Mouse (Mus musculus) liver, embryonic 11.5 days (tissue): ENCODE data around the gene Zfp683. TPM values are rescaled to one million over a fixed set of nuclear protein-coding genes. Genes with fewer than 3 reads are reported as not detected.

ENCODE experiments used
- ATAC-seq: fragments of 200-750 bp; cut with Nextera tagmentation; replicated peaks from 2 replicates; pipeline ENCODE4 v1.8.0; 2017; ENCODE audit warnings: moderate number of reproducible peaks, mild to moderate bottlenecking, moderate TSS enrichment, moderate library complexity; ENCODE audit not compliant: low FRiP score
- DNase-seq: peaks from one replicate; pipeline ENCODE4 v3.0.0-alpha.2; 2017; ENCODE audit warnings: low spot score
- H3K27ac ChIP-seq: fragments of 300-500 bp; sonication (generic); 2 replicates; pipeline ENCODE4 v1.5.1; 2014; ENCODE audit warnings: mild to moderate bottlenecking, low read depth, low read length, control low read depth
- H3K27me3 ChIP-seq: fragments of 300-500 bp; sonication (generic); replicated peaks from 2 replicates; pipeline ENCODE4 v1.6.1; 2014; ENCODE audit warnings: low read length, mixed read lengths; ENCODE audit not compliant: control insufficient read depth, insufficient read depth
- H3K36me3 ChIP-seq: fragments of 300-500 bp; sonication (generic); 2 replicates; pipeline ENCODE4 v1.6.1; 2014; ENCODE audit warnings: mild to moderate bottlenecking, low read length, moderate library complexity, mixed read lengths; ENCODE audit not compliant: control insufficient read depth, insufficient read depth
- H3K4me1 ChIP-seq: fragments of 300-500 bp; sonication (generic); replicated peaks from 2 replicates; pipeline ENCODE4 v1.6.1; 2014; ENCODE audit warnings: low read length, mixed read lengths; ENCODE audit not compliant: control insufficient read depth, insufficient read depth
- H3K4me2 ChIP-seq: fragments of 300-500 bp; sonication (generic); 2 replicates; pipeline ENCODE4 v1.6.1; 2014; ENCODE audit warnings: mild to moderate bottlenecking, control low read depth, moderate library complexity
- H3K4me3 ChIP-seq: fragments of 300-500 bp; sonication (generic); 2 replicates; pipeline ENCODE4 v1.5.1; 2014; ENCODE audit warnings: low read depth, low read length, control low read depth
- H3K9ac ChIP-seq: fragments of 300-500 bp; sonication (generic); 2 replicates; pipeline ENCODE4 v1.6.1; 2014; ENCODE audit warnings: low read depth, low read length, control low read depth
- H3K9me3 ChIP-seq: fragments of 300-500 bp; sonication (generic); 2 replicates; pipeline ENCODE4 v1.6.1; 2016; ENCODE audit warnings: low read length, inconsistent platforms, mixed read lengths; ENCODE audit not compliant: control insufficient read depth
- WGBS: fragments of 180-500 bp; shearing (Covaris S2); extraction: QIAGEN DNeasy Blood & Tissue Kit; methylation state at CpG from one replicate; pipeline ENCODE4 v1.1.7; 2014; 5-methylcytosine and 5-hydroxymethylcytosine counted together
- polyA plus RNA-seq: library from polyadenylated mRNA; unstranded; fragments of >200 nt; fragmentation: Nextera tagmentation; extraction: Ambion mirVana; gene quantifications from 2 replicates; pipeline ENCODE4 v1.2.1, GENCODE M21; 2014

The Zfp683 gene
- not detected in 2 replicates for polyA plus RNA-seq

DNA sequence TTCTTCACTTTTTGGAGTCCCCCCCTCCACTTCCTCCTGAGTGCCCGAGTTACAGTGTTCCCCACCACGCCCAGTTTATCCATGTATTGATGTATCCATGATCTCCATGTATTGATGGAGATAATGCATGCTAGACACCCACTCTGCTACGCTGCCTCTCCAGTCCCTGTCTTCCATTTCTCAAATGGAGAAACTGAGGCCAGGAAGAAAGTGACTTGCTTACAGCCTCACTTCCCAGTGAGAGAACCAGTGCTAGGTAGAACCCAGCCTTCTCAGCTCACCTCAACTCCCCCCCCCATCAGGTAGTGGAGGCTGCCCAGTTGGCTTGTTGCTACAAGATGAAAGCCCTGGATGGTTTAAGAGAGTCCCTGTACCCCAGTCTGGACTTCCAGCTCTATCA is at the start of gene Zfp683:
Zfp683 (plus strand) TSS at position 301 of the 400 bp plus-strand sequence.
- H3K4me1 ChIP-seq, result peaks cover 8% of the 10 kb centered on the region
- no peak within 1 kb of the TSS for H3K27ac ChIP-seq
- ATAC-seq (no peak), DNase-seq (no peak)
- no peaks in the 10 kb centered on the region for H3K36me3 ChIP-seq
- peaks cover 3% of the 10 kb centered on the region for H3K9me3 ChIP-seq
- no peak within 1 kb of the TSS for H3K9ac ChIP-seq
- peak within 1 kb of the TSS; percentile 14; the same call in 1 of the 2 replicates for H3K4me2 ChIP-seq
- no peaks in the 10 kb centered on the region for H3K27me3 ChIP-seq
- WGBS, result 74% methylated on average over 3 of the region's 3 CpGs
- no peak within 1 kb of the TSS for H3K4me3 ChIP-seq

DNA sequence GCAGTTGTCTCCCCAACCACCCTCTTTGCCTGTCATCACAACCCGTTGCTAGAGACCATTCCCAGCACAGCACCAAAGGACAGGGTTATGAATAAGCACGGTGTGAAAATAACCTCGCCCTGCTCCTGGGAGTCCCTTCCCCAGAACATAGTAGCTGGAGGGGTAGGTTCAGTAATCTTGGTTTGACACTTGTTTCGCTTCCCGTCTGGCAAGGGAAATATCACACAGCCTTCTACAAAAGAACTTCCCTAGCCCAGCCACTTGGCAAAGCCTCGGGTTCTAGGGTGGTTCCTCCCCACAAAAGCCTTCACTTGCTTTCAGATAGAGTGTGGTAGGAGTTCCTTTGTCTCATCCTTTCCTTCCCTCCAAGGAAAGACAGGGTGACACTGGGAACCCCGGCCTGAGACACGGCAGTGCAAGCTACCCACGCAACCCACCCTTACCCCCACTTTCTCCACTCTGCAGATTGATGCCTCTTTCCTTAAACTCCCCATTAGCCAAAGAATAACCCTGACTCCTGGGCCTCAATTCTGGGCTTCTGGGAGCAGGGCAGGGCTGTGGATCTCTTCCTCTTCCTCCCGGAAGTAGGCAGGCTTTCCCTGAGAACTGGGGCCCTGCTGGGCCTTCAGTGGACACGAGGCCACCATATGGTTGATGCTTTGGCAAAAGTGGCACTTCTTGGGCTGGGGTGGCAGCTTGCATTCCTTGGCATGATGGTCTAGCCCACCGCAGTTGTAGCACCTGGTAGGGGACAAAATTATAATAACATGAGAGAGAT is 47.9 kb upstream of the Zfp683 start:
- Histone ChIP-seq H3K4me3 (no peak overlapping the region), H3K9ac (no peak overlapping the region), H3K36me3 (no peaks in the 10 kb centered on the region), H3K27ac (no peak overlapping the region), H3K4me2 (no peak overlapping the region), H3K9me3 (no peaks in the 10 kb centered on the region), H3K4me1 (peaks cover 3% of the 10 kb centered on the region), H3K27me3 (no peaks in the 10 kb centered on the region)
- DNase-seq, result no peak
- 83% methylated on average over 12 of the region's 12 CpGs for WGBS
- no peak for ATAC-seq

GRCm38 (mm10) chr4:134006845-134007244 is 46.8 kb upstream of the Zfp683 start:
- Histone ChIP-seq H3K4me1 (peaks cover 7% of the 10 kb centered on the region), H3K9me3 (no peaks in the 10 kb centered on the region), H3K36me3 (no peaks in the 10 kb centered on the region), H3K9ac (no peak overlapping the region), H3K4me3 (no peak overlapping the region), H3K27me3 (no peaks in the 10 kb centered on the region), H3K4me2 (no peak overlapping the region), H3K27ac (no peak overlapping the region)
- 84% methylated on average over 3 of the region's 3 CpGs for WGBS
- DNase-seq, result no peak
- no peak for ATAC-seq

GRCm38 (mm10) chr4:134009709-134010108 is 43.9 kb upstream of the Zfp683 start:
- Histone ChIP-seq H3K4me3 (no peak overlapping the region), H3K27me3 (no peaks in the 10 kb centered on the region), H3K4me2 (no peak overlapping the region), H3K9ac (no peak overlapping the region), H3K27ac (no peak overlapping the region), H3K9me3 (no peaks in the 10 kb centered on the region), H3K4me1 (peaks cover 16% of the 10 kb centered on the region), H3K36me3 (no peaks in the 10 kb centered on the region)
- WGBS, result 58% methylated on average over 6 of the region's 6 CpGs
- ATAC-seq (no peak), DNase-seq (no peak)

DNA sequence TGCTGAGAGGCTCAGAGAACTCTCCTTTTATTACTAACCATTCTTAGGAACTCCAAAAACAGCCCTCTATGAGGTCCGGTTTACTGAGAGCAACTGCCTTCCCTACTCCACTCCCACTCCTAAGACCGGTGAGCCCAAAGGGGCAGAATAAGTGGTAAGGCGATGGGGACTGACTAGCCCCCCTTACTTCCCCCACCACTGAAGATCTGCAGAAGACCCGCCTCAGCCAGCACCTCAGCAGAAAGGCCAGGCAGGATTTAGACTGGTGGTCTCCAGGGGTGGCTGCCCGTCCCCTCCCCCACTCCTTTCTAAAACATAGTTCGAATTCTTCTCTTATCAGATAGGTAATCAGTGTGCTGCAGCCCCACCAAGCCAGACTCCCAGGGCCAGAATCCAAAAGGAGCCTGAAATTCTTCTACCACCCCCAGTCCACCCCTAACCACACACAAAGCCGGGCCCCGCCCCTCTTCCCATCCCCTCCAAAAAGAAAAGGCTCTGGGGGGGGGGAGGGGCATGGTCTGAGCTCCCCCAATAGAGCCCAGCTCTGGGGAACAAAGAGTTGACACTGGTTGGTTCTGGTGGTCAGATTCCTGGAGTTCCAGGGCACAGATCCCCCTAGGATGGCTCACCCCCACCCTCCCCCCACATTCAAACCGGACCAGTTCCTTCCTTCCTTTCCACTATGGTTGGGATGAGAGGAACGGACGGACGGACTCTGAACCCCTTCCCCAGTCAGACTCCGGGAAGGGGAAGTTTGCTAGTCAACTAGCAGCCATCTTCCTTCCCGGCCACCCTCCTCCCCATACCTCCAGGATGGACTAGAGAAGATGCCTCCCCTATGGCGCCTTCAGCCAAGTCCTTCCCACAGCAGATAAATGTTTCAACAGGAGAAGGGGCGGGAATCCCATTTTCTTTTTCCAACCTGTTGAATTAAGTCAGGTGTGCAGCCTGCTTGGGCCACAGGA is 41.9 kb upstream of the Zfp683 start:
- 0 out of 2 replicates have a peak, but pooled peaks have one; percentile 31 for ATAC-seq
- H3K4me3 ChIP-seq, result peak overlapping the region; percentile 8; the same call in 1 of the 2 replicates
- H3K4me2 ChIP-seq, result peak overlapping the region; percentile 40
- DNase-seq, result no peak
- WGBS, result 10% methylated on average over 16 of the region's 16 CpGs
- peaks cover 6% of the 10 kb centered on the region for H3K27me3 ChIP-seq
- peaks cover 19% of the 10 kb centered on the region for H3K4me1 ChIP-seq
- no peaks in the 10 kb centered on the region for H3K36me3 ChIP-seq
- H3K9me3 ChIP-seq, result no peaks in the 10 kb centered on the region
- H3K27ac ChIP-seq, result peak overlapping the region; percentile 39; the same call in 1 of the 2 replicates
- no peak overlapping the region; the same call in 1 of the 2 replicates for H3K9ac ChIP-seq

- H3K4me3 ChIP-seq, result no peak overlapping the region
- ATAC-seq (no peak), DNase-seq (no peak)
- H3K36me3 ChIP-seq, result no peaks in the 10 kb centered on the region
- no peak overlapping the region for H3K9ac ChIP-seq
- H3K9me3 ChIP-seq, result no peaks in the 10 kb centered on the region
- peaks cover 19% of the 10 kb centered on the region for H3K27me3 ChIP-seq
- H3K27ac ChIP-seq, result no peak overlapping the region
- 56% methylated on average over 12 of the region's 12 CpGs for WGBS
- peaks cover 22% of the 10 kb centered on the region for H3K4me1 ChIP-seq
- no peak overlapping the region for H3K4me2 ChIP-seq
Observed at GRCm38 (mm10) chr4:134012858-134013528, 40.6 kb upstream of the Zfp683 start.

DNA sequence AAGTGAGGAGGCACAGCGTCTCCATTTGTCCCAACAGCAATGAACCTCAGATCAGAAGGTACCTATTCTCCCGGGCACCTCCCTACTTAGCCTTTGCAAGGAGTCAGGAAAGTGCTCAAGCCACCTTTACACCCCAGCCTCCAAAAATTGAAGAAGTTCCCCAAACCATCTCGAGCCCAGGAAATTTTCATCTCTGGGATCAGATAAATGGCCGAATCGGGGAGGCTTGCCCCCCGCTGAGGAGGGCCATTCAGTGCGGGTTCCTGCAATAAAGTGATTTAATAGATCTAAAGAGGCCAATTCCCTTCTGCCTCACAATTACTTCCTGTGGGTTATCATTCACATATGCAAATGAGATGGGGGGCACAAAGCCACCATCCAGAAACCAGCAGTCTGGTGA is 37.4 kb upstream of the Zfp683 start:
- 15% methylated on average over 7 of the region's 7 CpGs for WGBS
- peaks cover 23% of the 10 kb centered on the region for H3K4me1 ChIP-seq
- H3K9ac ChIP-seq, result no peak overlapping the region
- H3K9me3 ChIP-seq, result no peaks in the 10 kb centered on the region
- no peak for DNase-seq
- ATAC-seq, result no peak
- no peak overlapping the region for H3K27ac ChIP-seq
- H3K4me3 ChIP-seq, result no peak overlapping the region
- H3K27me3 ChIP-seq, result peaks cover 41% of the 10 kb centered on the region
- H3K4me2 ChIP-seq, result peak overlapping the region; percentile 64
- no peaks in the 10 kb centered on the region for H3K36me3 ChIP-seq

- peaks cover 18% of the 10 kb centered on the region for H3K4me1 ChIP-seq
- no peaks in the 10 kb centered on the region for H3K9me3 ChIP-seq
- WGBS, result 3% methylated on average over 8 of the region's 8 CpGs
- peak; percentile 50 for DNase-seq
- no peak for ATAC-seq
- peak overlapping the region; percentile 10; the same call in 1 of the 2 replicates for H3K9ac ChIP-seq
- peak overlapping the region; percentile 73 for H3K27ac ChIP-seq
- H3K27me3 ChIP-seq, result peaks cover 41% of the 10 kb centered on the region
- peak overlapping the region; percentile 51 for H3K4me3 ChIP-seq
- peak overlapping the region; percentile 64 for H3K4me2 ChIP-seq
- no peaks in the 10 kb centered on the region for H3K36me3 ChIP-seq
Observed at GRCm38 (mm10) chr4:134016767-134017166, 36.9 kb upstream of the Zfp683 start.
